Mouse (Mus musculus): ENCODE measurements around the gene Sval2. TPM values are rescaled to one million over a fixed set of nuclear protein-coding genes. Genes with fewer than 3 reads are reported as not detected.

The Sval2 gene
- total RNA-seq (2021), result not detected

GRCm38 (mm10) chr6:41852689-41853088 is at the start of gene Sval2:
TSS of gene Sval2 (plus strand) at chr6:41852989.
- no peak for DNase-seq

GRCm38 (mm10) chr6:41824086-41824485 is 28.7 kb upstream of the Sval2 start:
- no peak for DNase-seq

- no peak for DNase-seq
Measured at GRCm38 (mm10) chr6:41829516-41829915, 23.3 kb upstream of the Sval2 start.

- no peak for DNase-seq
Measured at GRCm38 (mm10) chr6:41847235-41847634, 5.6 kb upstream of the Sval2 start, which contains the start of gene Pip. TSS of gene Pip (plus strand) at chr6:41847535.

- no peak for DNase-seq
Measured at GRCm38 (mm10) chr6:41864038-41864437, 11.2 kb downstream of the Sval2 start.

- no peak for DNase-seq
Measured at GRCm38 (mm10) chr6:41911625-41912024, 58.8 kb downstream of the Sval2 start.

Other genes with a start within 250 kb of the Sval2 start
- gene Ephb6, start 247.5 kb upstream of the Sval2 start, total RNA-seq (2021), result 1 to 10 TPM; 2.3 to 3.1 TPM
- not detected for gene Trpv6, start 216.6 kb upstream of the Sval2 start, total RNA-seq (2021)
- not detected for gene Trpv5, start 172.2 kb upstream of the Sval2 start, total RNA-seq (2021)
- not detected for gene Llcfc1, start 168.6 kb upstream of the Sval2 start, total RNA-seq (2021)
- gene Kel, start 148.7 kb upstream of the Sval2 start, total RNA-seq (2021), result under 1 TPM; 0.41 TPM
- not detected for gene Olfr459, start 77.8 kb upstream of the Sval2 start, total RNA-seq (2021)
- gene Pip, start 5.5 kb upstream of the Sval2 start, total RNA-seq (2021), result not detected
- gene Sval1, start 98.6 kb downstream of the Sval2 start, total RNA-seq (2021), result not detected
- not detected for gene Sval3, start 115.2 kb downstream of the Sval2 start, total RNA-seq (2021)
- gene Sva, start 185.4 kb downstream of the Sval2 start, total RNA-seq (2021), result not detected

All from heart, postnatal 4 days (tissue).